Mouse (Mus musculus) bone marrow, adult 2 months (tissue): ENCODE data around the gene Pimreg. TPM values are rescaled to one million over a fixed set of nuclear protein-coding genes. Genes with fewer than 3 reads are reported as not detected.
A peak's percentile ranks its signal among the peaks of the same experiment; 100 is the strongest.

ENCODE experiments used
- H3K27ac ChIP-seq: fragments of 200-500 bp; 2 replicates; pipeline ENCODE4 v1.5.1; 2012; ENCODE audit warnings: low read depth, mild to moderate bottlenecking, control low read depth, inconsistent platforms, low read length; ENCODE audit not compliant: control insufficient read depth, poor library complexity, insufficient read depth
- H3K4me1 ChIP-seq: fragments of 200-500 bp; 2 replicates; pipeline ENCODE4 v1.6.1; 2011; ENCODE audit warnings: low read length; ENCODE audit not compliant: control insufficient read depth, insufficient read depth
- H3K4me3 ChIP-seq: fragments of 200-500 bp; replicated peaks from 2 replicates; pipeline ENCODE3; 2011; ENCODE audit warnings: mild to moderate bottlenecking, low read depth, low read length, control low read depth; ENCODE audit not compliant: control insufficient read depth
- CTCF ChIP-seq: fragments of 200-500 bp; IDR thresholded peaks from 2 replicates; pipeline ENCODE4 v1.5.1; 2011; ENCODE audit warnings: low read length, control low read depth; ENCODE audit not compliant: control insufficient read depth, insufficient read depth
- POLR2A ChIP-seq: fragments of 200-500 bp; IDR thresholded peaks from 2 replicates; pipeline ENCODE4 v1.6.1; 2011; ENCODE audit warnings: low read depth, mild to moderate bottlenecking, control low read depth, low read length, borderline replicate concordance; ENCODE audit not compliant: control insufficient read depth
- WGBS: fragments of 180-500 bp; shearing (Covaris S2); methylation state at CpG from one replicate; pipeline ENCODE4 v1.1.7; 2018; 5-methylcytosine and 5-hydroxymethylcytosine counted together
- polyA plus RNA-seq: library from polyadenylated mRNA; stranded (reverse); fragments of >200 nt; gene quantifications from 2 replicates; pipeline ENCODE4 v1.2.4, GENCODE M21; 2011; ENCODE audit warnings: low replicate concordance; ENCODE audit not compliant: missing spikeins, insufficient read depth, insufficient read length

Pimreg gene
- polyA plus RNA-seq, 1 experiment = 14.0 TPM

DNA sequence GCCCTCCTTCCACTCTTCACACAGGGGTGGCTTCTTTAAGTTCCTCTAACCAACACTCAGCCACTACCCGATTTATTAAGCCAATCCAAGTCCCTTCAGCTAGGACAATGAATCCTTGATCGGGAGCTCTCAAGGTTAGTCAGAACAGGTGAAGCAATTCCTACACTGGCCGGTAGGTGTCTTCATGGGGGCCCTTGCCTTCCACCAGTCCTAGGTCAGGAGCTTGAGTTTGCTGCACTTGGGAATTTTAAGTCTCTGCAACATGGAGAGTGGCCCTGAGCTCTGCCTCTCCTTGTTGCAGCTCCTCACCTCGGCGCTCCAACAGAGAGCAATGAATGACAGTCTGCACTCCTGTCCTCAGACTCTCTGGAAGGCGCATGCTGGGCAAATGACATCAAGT is 24.5 kb downstream of the Pimreg start:
- Histone ChIP-seq H3K4me1 (no peaks in the 10 kb centered on the region), H3K27ac (no peak overlapping the region), H3K4me3 (no peak overlapping the region)
- 36% methylated on average over 6 of the region's 6 CpGs for WGBS
- TF ChIP-seq POLR2A = no peak
- peak; percentile 45; the same call in 1 of the 2 replicates for TF ChIP-seq CTCF

GRCm38 (mm10) chr11:72067326-72067725 is 25.5 kb downstream of the Pimreg start:
- H3K27ac ChIP-seq = no peak overlapping the region
- H3K4me1 ChIP-seq = no peaks in the 10 kb centered on the region
- no peak for TF ChIP-seq CTCF
- TF ChIP-seq POLR2A = no peak
- WGBS = 83% methylated on average over 5 of the region's 5 CpGs
- no peak overlapping the region for H3K4me3 ChIP-seq

DNA sequence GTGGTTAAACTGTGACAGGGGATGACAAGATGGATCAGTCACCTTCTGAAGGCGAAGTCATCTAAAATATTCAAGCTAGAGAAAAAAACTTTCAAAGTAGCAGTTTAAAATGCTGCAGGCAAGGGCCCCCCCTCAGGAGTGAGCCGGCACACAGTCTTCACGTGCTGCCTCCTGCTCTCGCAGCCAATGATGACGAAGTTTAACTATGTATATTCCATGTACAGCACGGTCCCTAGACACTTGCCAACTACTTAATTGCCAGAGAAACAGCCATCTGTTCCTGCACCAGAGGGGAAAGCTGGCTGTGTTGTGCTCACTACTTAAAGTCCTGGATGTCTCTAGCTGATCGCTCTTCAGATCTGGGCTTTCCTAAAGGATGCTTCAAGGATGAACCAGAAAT is 26.2 kb downstream of the Pimreg start:
- WGBS = 80% methylated on average over 7 of the region's 7 CpGs
- no peaks in the 10 kb centered on the region for H3K4me1 ChIP-seq

GRCm38 (mm10) chr11:72070733-72071132 is 28.9 kb downstream of the Pimreg start:
- no peak overlapping the region for H3K27ac ChIP-seq
- TF ChIP-seq CTCF (no peak), POLR2A (no peak)
- WGBS = 80% methylated on average over 9 of the region's 9 CpGs
- H3K4me1 ChIP-seq = no peaks in the 10 kb centered on the region
- no peak overlapping the region for H3K4me3 ChIP-seq

More for the DNA sequence above, 26.2 kb downstream of the Pimreg start:
- no peak overlapping the region for H3K4me3 ChIP-seq
- TF ChIP-seq POLR2A (no peak), CTCF (no peak)
- H3K27ac ChIP-seq = no peak overlapping the region

- TF ChIP-seq POLR2A (no peak), CTCF (no peak)
- 62% methylated on average over 6 of the region's 6 CpGs for WGBS
- Histone ChIP-seq H3K27ac (no peak overlapping the region), H3K4me1 (no peaks in the 10 kb centered on the region), H3K4me3 (no peak overlapping the region)
Observed at GRCm38 (mm10) chr11:72072331-72072905, 30.6 kb downstream of the Pimreg start.

DNA sequence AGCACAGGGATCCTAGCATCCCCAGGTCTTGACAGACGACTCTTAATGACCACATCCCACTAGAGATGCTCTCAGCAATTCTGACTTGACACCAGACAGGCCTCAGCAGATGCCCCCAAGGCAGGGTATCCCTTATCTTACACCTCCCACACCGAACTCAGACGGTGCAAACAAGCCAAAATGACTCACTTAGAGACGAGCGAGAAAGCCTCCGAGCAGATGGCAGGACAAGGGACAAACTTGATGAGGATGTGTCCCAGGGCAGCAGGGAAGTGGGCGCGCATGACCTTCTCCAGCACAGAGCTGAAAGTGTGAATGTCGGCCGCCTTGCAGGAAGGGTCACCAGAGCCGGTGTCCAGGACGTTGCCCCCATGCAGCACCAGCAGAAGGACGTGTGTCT is 32.4 kb downstream of the Pimreg start:
- WGBS = 78% methylated on average over 13 of the region's 13 CpGs
- TF ChIP-seq POLR2A = no peak
- no peak for TF ChIP-seq CTCF
- Histone ChIP-seq H3K4me1 (no peaks in the 10 kb centered on the region), H3K4me3 (no peak overlapping the region), H3K27ac (no peak overlapping the region)

GRCm38 (mm10) chr11:72078056-72078455 is 36.2 kb downstream of the Pimreg start:
- no peaks in the 10 kb centered on the region; the same call in 1 of the 2 replicates for H3K4me1 ChIP-seq
- TF ChIP-seq CTCF (no peak), POLR2A (no peak)
- no peak overlapping the region for H3K4me3 ChIP-seq
- no peak overlapping the region for H3K27ac ChIP-seq
- WGBS = 50% methylated on average over 3 of the region's 3 CpGs

- WGBS = 61% methylated on average over 4 of the region's 4 CpGs
Observed at GRCm38 (mm10) chr11:72078647-72079046, 36.8 kb downstream of the Pimreg start.

DNA sequence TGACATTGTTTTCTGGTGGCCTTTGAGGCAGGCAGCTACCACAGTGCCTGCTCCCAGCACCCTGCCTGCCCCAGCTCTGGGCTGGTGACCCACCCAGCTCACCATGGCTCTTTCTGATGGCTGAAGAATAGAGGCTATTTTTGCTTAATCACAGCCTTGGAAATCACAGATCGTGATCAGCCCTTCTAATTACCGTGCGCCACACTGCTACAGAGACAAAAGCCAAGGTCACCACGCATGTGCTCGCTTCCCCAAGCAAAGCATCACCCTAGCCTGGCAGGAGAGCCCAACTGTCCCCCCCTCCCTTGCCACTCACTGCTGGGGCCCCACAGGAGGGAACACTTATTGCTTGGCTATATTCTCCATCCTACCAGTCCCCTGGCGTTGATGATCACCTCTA is 38.6 kb downstream of the Pimreg start:
- Histone ChIP-seq H3K4me1 (no peaks in the 10 kb centered on the region; the same call in 1 of the 2 replicates), H3K4me3 (no peak overlapping the region), H3K27ac (no peak overlapping the region)
- TF ChIP-seq CTCF (no peak), POLR2A (no peak)
- WGBS = 78% methylated on average over 6 of the region's 6 CpGs

More at GRCm38 (mm10) chr11:72078647-72079046, 36.8 kb downstream of the Pimreg start:
- H3K4me3 ChIP-seq = no peak overlapping the region
- TF ChIP-seq POLR2A (no peak), CTCF (no peak)
- no peak overlapping the region for H3K27ac ChIP-seq
- no peaks in the 10 kb centered on the region; the same call in 1 of the 2 replicates for H3K4me1 ChIP-seq
